In genomic region chr1:137141372-137141771, GRCm38 (mm10) we compare ENCODE assay signal across 31 mouse cellular contexts.
A peak's percentile ranks its signal among the peaks of the same experiment; 100 is the strongest.
DNase-seq lines count a peak whose midpoint lies in the region; ATAC-seq lines count a peak whose summit lies in the region.
"Had no signal": no experiment of that assay in that cellular context is flagged by ENCODE, and none has a peak within 500 bp of the region (broad histone marks: within the 10 kb centered on the region; RNA-seq: fewer than 3 reads in every experiment).

No protein-coding gene starts in this region.

- H3K36me3 ChIP-seq in intestine, embryonic 14.5 days (ENCODE audit: control insufficient read depth, insufficient read depth, low read length), result no peaks in the 10 kb centered on the region
- H3K36me3 ChIP-seq in intestine, embryonic 16.5 days (ENCODE audit: control insufficient read depth, insufficient read depth, low read length), result no peaks in the 10 kb centered on the region
- H3K36me3 ChIP-seq in hindbrain, embryonic 12.5 days, result no peaks in the 10 kb centered on the region
- H3K36me3 ChIP-seq: embryonic facial prominence, embryonic 13.5 days; embryonic facial prominence, embryonic 15.5 days; forebrain, embryonic 10.5 days; forebrain, embryonic 15.5 days; G1E had no signal

- H3K27me3 ChIP-seq in intestine, embryonic 14.5 days (replicated peaks; ENCODE audit: control insufficient read depth, insufficient read depth, low read length), result no peaks in the 10 kb centered on the region
- H3K27me3 ChIP-seq in intestine, embryonic 16.5 days (replicated peaks; ENCODE audit: control insufficient read depth, insufficient read depth, low read length), result no peaks in the 10 kb centered on the region
- no peaks in the 10 kb centered on the region for H3K27me3 ChIP-seq in hindbrain, embryonic 12.5 days
- H3K27me3 ChIP-seq: CH12.LX; embryonic facial prominence, embryonic 13.5 days; embryonic facial prominence, embryonic 15.5 days; forebrain, embryonic 13.5 days; forebrain, embryonic 15.5 days; Patski had no signal

- ATAC-seq in intestine, embryonic 14.5 days (replicated peaks; ENCODE audit: low FRiP score, low TSS enrichment, low read depth), result peak; percentile 68
- peak; percentile 87 for ATAC-seq in intestine, embryonic 16.5 days
- no peak for ATAC-seq in hindbrain, embryonic 12.5 days (ENCODE audit: low FRiP score)
- ATAC-seq: activated CD4-positive, CD25-positive, alpha-beta regulatory T cell, adult 4 months; CD4-positive, CD25-positive, alpha-beta regulatory T cell, adult 4 months; forebrain, embryonic 13.5 days; forebrain, embryonic 15.5 days; forebrain, postnatal 0 days; Patski had no signal

- no peak overlapping the region for H3K9ac ChIP-seq in intestine, embryonic 14.5 days (ENCODE audit: low read length)
- H3K9ac ChIP-seq in intestine, embryonic 16.5 days (ENCODE audit: low read depth, low read length), result no peak overlapping the region
- no peak overlapping the region for H3K9ac ChIP-seq in hindbrain, embryonic 12.5 days
- H3K9ac ChIP-seq: embryonic facial prominence, embryonic 13.5 days; embryonic facial prominence, embryonic 15.5 days; forebrain, embryonic 13.5 days; forebrain, embryonic 15.5 days; forebrain, postnatal 0 days had no signal

- H3K9me3 ChIP-seq in intestine, embryonic 14.5 days (ENCODE audit: control insufficient read depth, low read length), result no peaks in the 10 kb centered on the region
- H3K9me3 ChIP-seq in intestine, embryonic 16.5 days (ENCODE audit: control insufficient read depth, low read length), result no peaks in the 10 kb centered on the region
- no peaks in the 10 kb centered on the region for H3K9me3 ChIP-seq in hindbrain, embryonic 12.5 days (replicated peaks)
- H3K9me3 ChIP-seq: embryonic facial prominence, embryonic 13.5 days; embryonic facial prominence, embryonic 15.5 days; forebrain, embryonic 10.5 days; forebrain, embryonic 13.5 days; forebrain, embryonic 15.5 days had no signal

- H3K4me2 ChIP-seq in intestine, embryonic 14.5 days (ENCODE audit: low read length), result peak overlapping the region; percentile 5; the same call in 1 of the 2 replicates
- H3K4me2 ChIP-seq in intestine, embryonic 16.5 days (ENCODE audit: low read depth, low read length), result no peak overlapping the region; the same call in 1 of the 2 replicates
- H3K4me2 ChIP-seq in hindbrain, embryonic 12.5 days (replicated peaks), result no peak overlapping the region
- H3K4me2 ChIP-seq: embryonic facial prominence, embryonic 13.5 days; embryonic facial prominence, embryonic 15.5 days; forebrain, embryonic 13.5 days; forebrain, embryonic 15.5 days had no signal

- H3K27ac ChIP-seq in intestine, embryonic 14.5 days (ENCODE audit: low read depth), result no peak overlapping the region
- H3K27ac ChIP-seq in intestine, embryonic 16.5 days (ENCODE audit: low read length), result peak overlapping the region; percentile 61
- H3K27ac ChIP-seq in hindbrain, embryonic 12.5 days, result no peak overlapping the region
- H3K27ac ChIP-seq: embryonic facial prominence, embryonic 13.5 days; embryonic facial prominence, embryonic 15.5 days; forebrain, embryonic 10.5 days; forebrain, embryonic 13.5 days; forebrain, embryonic 15.5 days had no signal

- H3K4me1 ChIP-seq in intestine, embryonic 14.5 days (replicated peaks; ENCODE audit: control insufficient read depth, insufficient read depth, low read length), result 0 out of 2 replicates have a peak, but pooled peaks cover 5% of the 10 kb centered on the region
- H3K4me1 ChIP-seq in intestine, embryonic 16.5 days (ENCODE audit: control insufficient read depth, insufficient read depth, low read length), result peaks cover 4% of the 10 kb centered on the region; the same call in 1 of the 2 replicates
- no peaks in the 10 kb centered on the region for H3K4me1 ChIP-seq in hindbrain, embryonic 12.5 days
- H3K4me1 ChIP-seq: embryonic facial prominence, embryonic 13.5 days; embryonic facial prominence, embryonic 15.5 days; forebrain, embryonic 10.5 days; forebrain, embryonic 13.5 days; forebrain, embryonic 15.5 days had no signal

- peak; percentile 41 for DNase-seq in A20 (ENCODE audit: low read depth, low spot score)
- no peak for DNase-seq in intestine, embryonic 14.5 days (ENCODE audit: low spot score)
- peak; percentile 14 for DNase-seq in large intestine, adult 2 months (ENCODE audit: low read depth, low spot score)
- no peak for DNase-seq in adrenal gland, postnatal 4 days (ENCODE audit: low spot score in 2 of 2)
- DNase-seq in ovary, postnatal 10 days (ENCODE audit: low spot score), result no peak
- no peak for DNase-seq in kidney, adult 9 months
- DNase-seq: adrenal gland, adult 8-10 months; adrenal gland, postnatal 14 days; adrenal gland, postnatal 36 days; B cell, adult 2 months; cerebellum, adult 11 months; cerebellum, adult 18-20 months; cerebellum, adult 8-10 months; cerebellum, adult 9-11 months; cerebellum, postnatal 14 days; cerebellum, postnatal 36 days; embryo, embryonic 11 days; forebrain, postnatal 0 days had no signal

- 59% methylated on average over 5 of the region's 5 CpGs for WGBS in intestine, embryonic 14.5 days
- WGBS in intestine, embryonic 16.5 days, result 51% methylated on average over 5 of the region's 5 CpGs
- WGBS in large intestine, adult 2 months, result 27% methylated on average over 5 of the region's 5 CpGs
- WGBS in hindbrain, embryonic 12.5 days, result 88% methylated on average over 5 of the region's 5 CpGs

- H3K4me3 ChIP-seq in intestine, embryonic 14.5 days (ENCODE audit: low read depth, low read length), result no peak overlapping the region
- H3K4me3 ChIP-seq in intestine, embryonic 16.5 days (ENCODE audit: low read length), result no peak overlapping the region
- no peak overlapping the region for H3K4me3 ChIP-seq in hindbrain, embryonic 12.5 days
- H3K4me3 ChIP-seq: embryonic facial prominence, embryonic 13.5 days; embryonic facial prominence, embryonic 15.5 days; erythroblast, embryonic 14.5 days; forebrain, embryonic 10.5 days; forebrain, embryonic 13.5 days; forebrain, embryonic 15.5 days had no signal

Comparison
In these comparisons a context has a peak if more than half of its experiments do, and no peak if none do; other contexts are left out.
1. DNase-seq: peak in A20 (single experiment) and large intestine, adult 2 months (single experiment); none in intestine, embryonic 14.5 days (single experiment), adrenal gland, postnatal 4 days (0 of 2), ovary, postnatal 10 days (single experiment) and kidney, adult 9 months (single experiment).